Mouse (Mus musculus) lung, postnatal 0 days (tissue): ENCODE results near the gene Gm17334. TPM values are rescaled to one million over a fixed set of nuclear protein-coding genes. Genes with fewer than 3 reads are reported as not detected.

Experiments used
- ATAC-seq: fragments of 200-750 bp; cut with Nextera tagmentation; 2 replicates; pipeline ENCODE4 v1.8.0; 2017; ENCODE audit warnings: moderate library complexity
- DNase-seq: peaks from one replicate; pipeline ENCODE4 v3.0.0-alpha.2; 2016; ENCODE audit warnings: low spot score
- H3K27ac ChIP-seq: fragments of 300-500 bp; sonication (generic); 2 replicates; pipeline ENCODE4 v1.5.1; 2014; ENCODE audit warnings: antibody characterized with exemption, mild to moderate bottlenecking, low read length, mixed read lengths
- H3K27me3 ChIP-seq: fragments of 300-500 bp; sonication (generic); replicated peaks from 2 replicates; pipeline ENCODE4 v1.6.1; 2014; ENCODE audit warnings: low read length, mixed read lengths; ENCODE audit not compliant: insufficient read depth
- H3K36me3 ChIP-seq: fragments of 300-500 bp; sonication (generic); 2 replicates; pipeline ENCODE4 v1.6.1; 2014; ENCODE audit warnings: low read length, mixed read lengths; ENCODE audit not compliant: insufficient read depth
- H3K4me1 ChIP-seq: fragments of 300-500 bp; sonication (generic); 2 replicates; pipeline ENCODE4 v1.6.1; 2014; ENCODE audit warnings: antibody characterized with exemption, low read depth, low read length, mixed read lengths; ENCODE audit not compliant: insufficient read depth
- H3K4me2 ChIP-seq: fragments of 300-500 bp; sonication (generic); replicated peaks from 2 replicates; pipeline ENCODE4 v1.6.1; 2014; ENCODE audit warnings: low read depth, mild to moderate bottlenecking, low read length, moderate library complexity, mixed read lengths
- H3K4me3 ChIP-seq: fragments of 300-500 bp; sonication (generic); 2 replicates; pipeline ENCODE4 v1.5.1; 2014; ENCODE audit warnings: low read depth, low read length
- H3K9ac ChIP-seq: fragments of 300-500 bp; sonication (generic); replicated peaks from 2 replicates; pipeline ENCODE4 v1.6.1; 2014; ENCODE audit warnings: low read depth, mild to moderate bottlenecking
- H3K9me3 ChIP-seq: fragments of 300-500 bp; sonication (generic); 2 replicates; pipeline ENCODE4 v1.6.1; 2016; ENCODE audit warnings: low read length, mixed read lengths
- CTCF ChIP-seq: IDR thresholded peaks from 2 replicates; pipeline ENCODE4 v1.5.1; 2016; ENCODE audit warnings: antibody characterized with exemption, mild to moderate bottlenecking
- EP300 ChIP-seq: IDR thresholded peaks from 2 replicates; pipeline ENCODE4 v1.6.1; 2016; ENCODE audit warnings: antibody characterized with exemption, mild to moderate bottlenecking, control low read depth
- WGBS: fragments of 180-500 bp; shearing (Covaris S2); extraction: QIAGEN DNeasy Blood & Tissue Kit; methylation state at CpG from one replicate; pipeline ENCODE4 v1.1.7; 2014; 5-methylcytosine and 5-hydroxymethylcytosine counted together
- polyA plus RNA-seq: library from polyadenylated mRNA; unstranded; fragments of >200 nt; fragmentation: Nextera tagmentation; extraction: Ambion mirVana; gene quantifications from 2 replicates; pipeline ENCODE4 v1.2.1, GENCODE M21; 2015

The Gm17334 gene
- polyA plus RNA-seq, 1 experiment from 2014 or later: 0.61 TPM

DNA sequence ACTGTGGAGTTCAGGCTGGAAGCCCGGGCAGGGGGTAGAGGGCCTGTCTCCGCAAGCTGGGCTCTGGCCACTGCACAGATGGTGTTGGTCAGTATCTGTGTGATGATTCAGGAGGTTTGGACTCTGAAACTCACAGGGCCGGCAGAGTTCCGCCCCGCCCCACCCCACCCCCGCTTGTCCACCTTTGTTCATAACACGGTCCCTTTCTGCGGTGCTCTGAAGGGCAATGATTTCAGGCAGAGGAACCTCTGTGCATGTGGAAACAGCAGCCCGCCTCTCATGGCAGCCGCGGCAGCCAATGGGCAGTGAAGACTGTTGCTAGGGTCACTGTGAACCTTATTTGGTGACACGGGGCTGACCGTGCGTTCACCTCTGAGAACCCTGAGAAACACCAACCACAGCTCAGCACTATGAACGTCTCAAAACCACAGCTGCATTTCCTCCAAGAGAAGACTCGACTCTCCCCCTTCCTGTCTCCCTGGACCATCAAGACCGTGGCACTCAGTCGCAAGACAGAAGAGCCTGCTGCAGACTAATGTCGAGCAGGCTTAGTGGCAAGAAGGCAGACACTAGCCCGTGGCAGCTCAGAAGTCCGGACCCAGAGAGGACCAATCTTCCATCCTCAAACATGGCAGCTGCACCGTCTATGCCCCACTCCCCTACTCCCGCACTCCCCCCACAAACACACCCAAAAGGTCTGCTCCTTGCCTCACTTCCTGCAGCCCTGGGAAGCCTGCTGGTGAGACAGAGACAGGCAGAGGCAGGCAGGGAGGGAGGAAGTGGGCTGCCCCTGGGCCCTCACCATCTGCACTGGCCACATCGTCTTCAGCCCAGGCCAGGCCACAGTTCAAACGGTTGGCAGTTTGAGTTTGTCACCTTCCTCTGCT, 21.9 kb upstream of the Gm17334 start:
- DNase-seq (peak; percentile 74), ATAC-seq (peak; percentile 71)
- no peak overlapping the region for H3K9ac ChIP-seq
- peak; percentile 57 for TF ChIP-seq CTCF
- no peak for TF ChIP-seq EP300
- no peaks in the 10 kb centered on the region for H3K9me3 ChIP-seq
- H3K4me2 ChIP-seq: 0 out of 2 replicates have a peak overlapping the region, but pooled peaks have one; percentile 19
- H3K27ac ChIP-seq: peak overlapping the region; percentile 77
- no peaks in the 10 kb centered on the region for H3K27me3 ChIP-seq
- H3K36me3 ChIP-seq: no peaks in the 10 kb centered on the region
- H3K4me1 ChIP-seq: peaks cover 31% of the 10 kb centered on the region; the same call in 1 of the 2 replicates
- WGBS: 21% methylated on average over 25 of the region's 25 CpGs
- H3K4me3 ChIP-seq: no peak overlapping the region

DNA sequence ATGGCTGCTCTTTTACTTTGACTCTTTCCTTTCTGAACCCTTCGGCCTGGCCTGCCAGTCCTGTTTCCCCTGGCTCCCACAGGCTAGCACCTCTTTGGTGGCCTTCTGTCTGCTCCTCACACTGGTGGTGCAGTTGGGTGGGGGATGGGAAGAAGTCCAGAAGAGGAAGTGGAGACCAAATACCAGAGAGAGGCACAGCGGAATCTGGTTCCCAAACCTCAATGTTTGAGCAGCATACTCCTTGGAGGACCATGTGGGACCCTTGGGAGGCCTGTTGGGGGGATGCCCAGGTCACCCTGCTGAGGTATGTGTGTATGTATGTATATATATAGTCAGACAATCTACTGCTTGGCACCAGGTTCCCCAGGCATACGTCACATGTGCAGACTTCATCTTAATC, 21.0 kb upstream of the Gm17334 start:
- no peak for TF ChIP-seq EP300
- H3K27ac ChIP-seq: peak overlapping the region; percentile 77
- H3K4me1 ChIP-seq: peaks cover 33% of the 10 kb centered on the region; the same call in 1 of the 2 replicates
- WGBS: 49% methylated on average over 3 of the region's 3 CpGs
- no peak overlapping the region for H3K4me3 ChIP-seq
- ATAC-seq (no peak), DNase-seq (peak; percentile 36)
- H3K27me3 ChIP-seq: no peaks in the 10 kb centered on the region
- H3K9ac ChIP-seq: no peak overlapping the region
- H3K9me3 ChIP-seq: no peaks in the 10 kb centered on the region
- H3K36me3 ChIP-seq: no peaks in the 10 kb centered on the region
- H3K4me2 ChIP-seq: no peak overlapping the region

DNA sequence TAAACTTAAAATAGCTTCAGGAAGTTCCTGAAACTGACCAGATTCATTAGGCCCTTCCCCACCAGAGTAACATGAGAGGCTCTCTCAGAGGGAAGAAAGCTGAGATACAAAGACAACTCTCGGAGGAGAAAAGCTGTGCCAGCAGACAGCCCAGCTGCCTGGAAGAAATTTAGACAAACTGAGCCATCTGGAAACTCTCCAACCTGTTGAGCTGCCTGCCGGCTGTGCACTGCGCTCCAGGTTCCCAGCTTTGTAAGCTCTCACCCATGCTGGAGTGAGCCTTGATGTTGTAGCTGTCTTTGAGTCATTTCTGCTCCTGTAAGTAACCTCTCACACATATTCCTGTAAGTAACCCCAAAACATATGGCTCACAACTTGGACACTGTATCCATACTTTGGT, 20.0 kb upstream of the Gm17334 start:
- H3K4me1 ChIP-seq: peaks cover 33% of the 10 kb centered on the region; the same call in 1 of the 2 replicates
- H3K27me3 ChIP-seq: no peaks in the 10 kb centered on the region
- WGBS: 53% methylated on average over 3 of the region's 3 CpGs
- DNase-seq (no peak), ATAC-seq (no peak)
- H3K9ac ChIP-seq: no peak overlapping the region
- no peak overlapping the region for H3K4me2 ChIP-seq
- H3K36me3 ChIP-seq: no peaks in the 10 kb centered on the region
- H3K4me3 ChIP-seq: no peak overlapping the region
- no peak overlapping the region for H3K27ac ChIP-seq
- H3K9me3 ChIP-seq: no peaks in the 10 kb centered on the region
- TF ChIP-seq EP300 (no peak), CTCF (no peak)

DNA sequence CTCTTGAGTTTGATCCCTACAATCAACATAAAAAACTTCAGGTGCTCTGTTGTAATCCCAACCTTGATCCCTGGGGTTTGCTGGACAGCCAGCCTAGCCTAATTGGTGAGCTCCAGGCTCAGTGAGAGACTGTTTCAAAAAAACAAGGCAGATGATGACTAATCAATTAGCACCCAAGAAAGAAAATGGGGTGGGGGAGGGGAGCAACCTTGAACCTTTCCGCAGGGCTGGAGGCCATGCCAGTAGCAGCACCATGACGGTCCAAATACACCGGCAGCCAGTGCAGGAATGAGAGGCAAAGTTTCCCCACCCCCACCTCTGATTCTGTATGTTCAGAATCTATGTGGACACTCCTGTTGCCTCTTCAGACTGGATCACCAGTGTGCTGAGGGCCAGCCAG, 16.3 kb upstream of the Gm17334 start:
- ATAC-seq: no peak
- DNase-seq: no peak
- TF ChIP-seq EP300: no peak
- TF ChIP-seq CTCF: no peak
- Histone ChIP-seq H3K4me1 (peaks cover 13% of the 10 kb centered on the region), H3K27ac (no peak overlapping the region), H3K4me3 (no peak overlapping the region), H3K9me3 (no peaks in the 10 kb centered on the region), H3K9ac (no peak overlapping the region), H3K4me2 (no peak overlapping the region), H3K36me3 (no peaks in the 10 kb centered on the region), H3K27me3 (no peaks in the 10 kb centered on the region)
- 61% methylated on average over 3 of the region's 3 CpGs for WGBS

DNA sequence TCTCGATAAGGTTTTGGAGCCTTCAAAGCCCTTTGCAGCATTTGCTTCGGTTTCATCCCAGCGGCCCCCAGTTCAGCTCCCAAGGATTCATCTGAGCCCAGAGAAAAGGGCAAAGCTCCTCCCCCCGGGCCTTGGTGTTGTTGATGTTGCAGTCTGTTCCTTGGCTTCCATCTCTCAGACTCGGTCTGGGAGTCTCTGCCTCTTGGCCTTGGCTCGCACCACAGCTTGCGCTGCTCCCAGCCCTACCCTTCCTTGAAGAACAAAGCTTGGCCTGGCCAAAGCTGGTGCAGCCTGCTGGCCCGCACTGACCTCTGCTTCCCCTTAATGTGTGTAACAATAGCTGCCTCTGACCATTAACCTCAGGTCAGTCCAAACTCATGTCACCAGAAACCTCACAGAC, 15.2 kb upstream of the Gm17334 start:
- no peak overlapping the region for H3K9ac ChIP-seq
- DNase-seq (peak; percentile 49), ATAC-seq (peak; percentile 72)
- 61% methylated on average over 8 of the region's 8 CpGs for WGBS
- no peak overlapping the region for H3K4me3 ChIP-seq
- no peaks in the 10 kb centered on the region for H3K9me3 ChIP-seq
- peaks cover 9% of the 10 kb centered on the region for H3K4me1 ChIP-seq
- H3K36me3 ChIP-seq: no peaks in the 10 kb centered on the region
- H3K27me3 ChIP-seq: no peaks in the 10 kb centered on the region
- no peak overlapping the region for H3K27ac ChIP-seq
- no peak overlapping the region for H3K4me2 ChIP-seq
- no peak for TF ChIP-seq EP300

DNA sequence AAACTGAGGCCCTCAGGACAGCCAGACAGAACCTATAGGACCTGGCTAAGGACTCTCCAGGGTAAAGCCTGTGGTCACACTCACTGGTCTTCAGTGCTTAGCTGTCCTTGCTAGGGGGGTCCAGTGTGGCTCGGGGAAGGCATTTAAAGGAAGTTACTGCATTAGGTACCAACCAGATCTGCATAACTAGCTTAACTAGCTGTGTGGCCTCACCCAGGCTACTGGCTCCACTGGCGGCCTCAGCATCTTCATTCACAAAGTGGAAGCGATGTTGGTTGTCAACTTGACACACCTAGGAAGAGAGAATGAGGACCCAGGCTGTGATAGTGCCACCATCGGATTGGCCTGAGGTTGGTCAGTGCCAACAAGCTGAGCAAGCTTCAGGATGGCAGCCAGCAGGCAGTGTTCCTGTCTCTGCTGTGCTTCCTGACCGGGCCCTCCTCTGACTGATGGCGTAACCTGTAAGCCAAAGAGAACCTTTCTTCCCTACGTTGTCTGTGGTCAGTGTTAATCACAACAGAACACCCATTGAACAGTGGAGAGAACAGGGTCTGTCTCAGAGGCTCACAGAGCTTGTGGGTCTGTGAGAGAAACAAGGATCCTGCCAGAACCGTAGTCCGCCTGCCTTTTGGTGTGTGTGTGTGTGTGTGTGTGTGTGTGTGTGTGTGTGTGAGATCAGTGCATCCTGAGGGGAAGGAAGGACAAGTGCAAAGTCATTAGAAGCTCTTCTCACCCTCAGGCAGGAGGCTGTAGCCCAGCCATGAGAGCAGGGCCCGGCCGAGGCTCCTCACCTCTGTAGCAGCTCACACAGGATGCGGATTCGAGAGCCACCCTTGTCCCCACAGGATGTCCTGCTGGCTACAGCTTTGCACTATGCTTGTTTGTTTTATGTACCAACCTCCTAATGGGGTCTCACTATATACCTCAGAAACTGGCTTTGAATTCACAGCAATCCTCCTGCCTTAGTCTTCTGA, 13.4 kb upstream of the Gm17334 start:
- H3K4me3 ChIP-seq: no peak overlapping the region
- H3K9ac ChIP-seq: no peak overlapping the region
- no peaks in the 10 kb centered on the region for H3K9me3 ChIP-seq
- peak overlapping the region; percentile 49; the same call in 1 of the 2 replicates for H3K27ac ChIP-seq
- WGBS: 69% methylated on average over 13 of the region's 13 CpGs
- H3K4me2 ChIP-seq: no peak overlapping the region
- no peaks in the 10 kb centered on the region for H3K36me3 ChIP-seq
- peak; percentile 61 for ATAC-seq
- TF ChIP-seq EP300: no peak
- peak; percentile 23 for TF ChIP-seq CTCF
- peaks cover 9% of the 10 kb centered on the region for H3K4me1 ChIP-seq
- no peaks in the 10 kb centered on the region for H3K27me3 ChIP-seq
- DNase-seq: peak; percentile 21
